Mouse (Mus musculus) neural tube, embryonic 11.5 days (tissue): ENCODE data around the gene Vamp8. TPM values are rescaled to one million over a fixed set of nuclear protein-coding genes. Genes with fewer than 3 reads are reported as not detected.
A peak's percentile ranks its signal among the peaks of the same experiment; 100 is the strongest.

Experiments
- ATAC-seq: fragments of 200-750 bp; cut with Nextera tagmentation; 2 replicates; pipeline ENCODE4 v1.8.0; 2017; ENCODE audit warnings: moderate number of reproducible peaks, mild to moderate bottlenecking, moderate TSS enrichment, moderate library complexity; ENCODE audit not compliant: insufficient read depth, low FRiP score, low TSS enrichment
- DNase-seq: peaks from one replicate; pipeline ENCODE4 v3.0.0-alpha.2; 2015; ENCODE audit warnings: low spot score
- H3K27ac ChIP-seq: fragments of 300-500 bp; sonication (generic); 2 replicates; pipeline ENCODE4 v1.5.1; 2014; ENCODE audit warnings: low read depth, mild to moderate bottlenecking, low read length
- H3K27me3 ChIP-seq: fragments of 300-500 bp; sonication (generic); 2 replicates; pipeline ENCODE4 v1.6.1; 2014; ENCODE audit warnings: mild to moderate bottlenecking, low read length, mixed read lengths; ENCODE audit not compliant: control insufficient read depth, insufficient read depth
- H3K36me3 ChIP-seq: fragments of 300-500 bp; sonication (generic); 2 replicates; pipeline ENCODE4 v1.6.1; 2014; ENCODE audit warnings: mild to moderate bottlenecking, low read length, moderate library complexity, mixed read lengths; ENCODE audit not compliant: control insufficient read depth, insufficient read depth
- H3K4me1 ChIP-seq: fragments of 300-500 bp; sonication (generic); 2 replicates; pipeline ENCODE4 v1.6.1; 2014; ENCODE audit warnings: low read length, mixed read lengths; ENCODE audit not compliant: control insufficient read depth, insufficient read depth
- H3K4me2 ChIP-seq: fragments of 300-500 bp; sonication (generic); 2 replicates; pipeline ENCODE4 v1.6.1; 2014; ENCODE audit warnings: low read depth, mild to moderate bottlenecking, moderate library complexity
- H3K4me3 ChIP-seq: fragments of 300-500 bp; sonication (generic); 2 replicates; pipeline ENCODE4 v1.5.1; 2014; ENCODE audit warnings: low read depth, low read length
- H3K9ac ChIP-seq: fragments of 300-500 bp; sonication (generic); 2 replicates; pipeline ENCODE4 v1.6.1; 2014; ENCODE audit warnings: mild to moderate bottlenecking, low read length
- H3K9me3 ChIP-seq: fragments of 300-500 bp; sonication (generic); 2 replicates; pipeline ENCODE4 v1.6.1; 2016; ENCODE audit warnings: low read length; ENCODE audit not compliant: control insufficient read depth
- WGBS: fragments of 180-500 bp; shearing (Covaris S2); extraction: QIAGEN DNeasy Blood & Tissue Kit; methylation state at CpG from one replicate; pipeline ENCODE4 v1.1.7; 2014; 5-methylcytosine and 5-hydroxymethylcytosine counted together
- polyA plus RNA-seq: library from polyadenylated mRNA; unstranded; fragments of >200 nt; fragmentation: Nextera tagmentation; extraction: Ambion mirVana; gene quantifications from 2 replicates; pipeline ENCODE4 v1.2.1, GENCODE M21; 2014

Vamp8 gene
- polyA plus RNA-seq, 1 experiment from 2014 or later = 38.5 TPM

DNA sequence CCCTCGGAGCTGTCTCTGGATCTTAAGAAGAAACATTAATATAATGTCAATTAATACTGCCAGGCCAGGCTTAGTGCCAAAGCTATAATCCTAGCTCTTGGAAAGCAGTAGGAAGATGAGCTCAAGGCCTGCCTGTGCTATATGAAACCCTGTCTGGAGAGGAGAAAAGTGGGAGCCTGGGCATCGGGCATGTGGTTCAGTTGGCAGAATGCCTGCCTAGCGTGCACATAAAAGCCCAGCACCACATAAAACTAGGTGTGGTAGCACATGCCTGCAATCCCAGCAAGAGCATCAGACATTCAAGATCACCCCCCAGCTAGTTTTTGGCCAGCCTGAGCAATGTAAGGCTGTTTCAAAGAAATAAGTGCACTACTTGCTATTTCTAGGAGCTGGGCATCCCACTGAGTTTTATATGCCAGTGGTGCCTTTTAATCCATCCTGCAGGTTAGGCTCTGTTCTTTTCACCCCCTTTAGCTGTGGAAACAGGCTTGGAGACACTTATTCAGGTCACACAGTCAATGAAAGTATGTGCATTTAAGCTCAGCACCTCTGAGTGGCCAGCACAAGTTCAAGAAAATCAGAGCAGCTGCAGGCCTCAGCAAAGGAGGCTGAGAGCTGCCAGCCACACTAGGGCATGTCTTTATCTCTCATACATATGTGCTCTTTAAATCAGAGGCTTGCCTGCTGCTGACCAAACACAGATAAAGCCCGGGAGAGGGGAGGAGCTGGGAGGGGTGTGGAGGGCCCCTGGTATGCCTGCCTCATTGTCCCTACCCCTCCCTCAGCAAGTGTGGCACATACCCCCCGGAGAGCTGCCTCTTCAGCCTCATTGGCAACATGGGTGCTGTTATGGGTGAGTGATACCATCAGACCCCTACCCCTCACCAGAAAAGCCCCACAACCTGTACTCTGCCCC is 33.1 kb downstream of the Vamp8 start:
- Histone ChIP-seq H3K4me3 (no peak overlapping the region), H3K4me1 (peaks cover 8% of the 10 kb centered on the region), H3K9me3 (no peaks in the 10 kb centered on the region), H3K9ac (no peak overlapping the region), H3K27me3 (no peaks in the 10 kb centered on the region), H3K4me2 (no peak overlapping the region), H3K27ac (no peak overlapping the region), H3K36me3 (peaks cover 4% of the 10 kb centered on the region; the same call in 1 of the 2 replicates)
- DNase-seq (no peak), ATAC-seq (no peak)
- WGBS = 86% methylated on average over 5 of the region's 5 CpGs

DNA sequence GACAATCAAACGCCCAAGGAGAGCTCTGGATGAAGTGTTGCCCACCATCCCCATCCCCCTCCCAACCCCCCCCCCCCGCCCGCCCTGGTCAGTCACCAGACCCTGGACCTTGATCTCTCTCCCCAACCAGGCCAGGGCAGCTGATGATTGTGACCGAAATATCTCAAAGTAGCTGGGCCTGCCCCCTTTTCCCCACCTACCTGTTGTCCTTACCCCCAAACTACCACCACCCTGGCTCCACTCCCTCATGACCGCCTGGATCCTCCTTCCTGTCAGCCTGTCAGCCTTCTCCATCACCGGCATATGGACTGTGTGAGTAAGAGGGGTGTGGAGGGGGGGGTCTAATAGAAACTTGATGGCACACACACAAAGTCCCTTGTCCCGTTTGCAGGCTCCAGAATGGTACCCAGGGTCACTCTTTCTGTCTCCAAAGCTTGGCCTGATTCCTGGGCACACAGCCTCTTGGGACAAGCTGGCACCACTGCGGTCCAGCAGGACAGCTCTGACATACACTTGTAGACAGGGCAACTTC is 34.4 kb downstream of the Vamp8 start:
- H3K27me3 ChIP-seq = no peaks in the 10 kb centered on the region
- H3K9me3 ChIP-seq = no peaks in the 10 kb centered on the region
- DNase-seq (no peak), ATAC-seq (peak; percentile 6; the same call in 1 of the 2 replicates)
- no peak overlapping the region for H3K27ac ChIP-seq
- peaks cover 6% of the 10 kb centered on the region; the same call in 1 of the 2 replicates for H3K4me1 ChIP-seq
- peak overlapping the region; percentile 49 for H3K4me3 ChIP-seq
- peaks cover 4% of the 10 kb centered on the region; the same call in 1 of the 2 replicates for H3K36me3 ChIP-seq
- 43% methylated on average over 7 of the region's 8 CpGs for WGBS
- peak overlapping the region; percentile 66 for H3K4me2 ChIP-seq
- H3K9ac ChIP-seq = peak overlapping the region; percentile 44

DNA sequence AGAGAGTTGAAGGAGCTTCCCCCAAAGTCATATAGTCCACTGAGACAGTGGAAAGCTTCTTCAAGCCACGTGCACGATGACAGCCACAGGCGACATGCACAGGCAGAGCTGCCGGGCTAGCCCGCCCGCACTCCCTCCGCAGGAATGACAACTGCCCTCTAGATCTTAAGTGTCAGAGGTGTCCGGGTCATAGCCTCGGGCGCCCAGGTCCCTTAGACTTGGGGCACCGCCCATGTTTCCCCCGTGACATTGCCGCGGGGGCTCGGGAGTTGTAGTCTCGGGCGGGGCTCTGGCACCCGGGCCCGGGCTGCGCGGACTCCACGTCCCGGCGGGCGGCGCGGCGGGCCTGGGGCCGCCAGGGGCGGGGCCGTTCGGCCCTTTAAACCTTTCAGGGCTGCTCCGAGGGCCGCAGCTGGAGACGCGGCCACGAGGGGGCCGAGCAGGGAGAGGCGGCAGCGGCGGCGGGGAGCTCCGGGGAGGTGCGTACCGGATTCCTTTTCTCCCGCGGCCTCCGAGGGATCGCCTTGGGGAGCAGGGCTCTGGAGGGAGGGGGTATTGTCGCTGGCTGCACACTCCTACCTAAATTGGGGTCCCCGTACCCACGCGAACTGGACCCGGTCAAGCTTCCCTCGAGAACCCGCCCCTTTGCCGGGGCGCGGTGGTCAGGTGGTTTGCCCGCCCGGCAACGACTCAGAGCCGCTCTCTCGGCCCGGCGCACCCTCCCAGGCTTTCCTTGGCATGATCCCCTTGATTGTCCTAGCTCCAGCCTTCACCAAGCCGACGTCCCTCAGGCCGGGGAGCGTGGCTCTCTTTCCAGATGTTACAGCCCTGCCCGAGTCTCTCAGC is 35.2 kb downstream of the Vamp8 start, which contains the start of gene Tmem150a:
Gene Tmem150a (plus strand): TSS at position 382 of the 846 bp plus-strand sequence.
- Histone ChIP-seq H3K4me2 (peak within 1 kb of the TSS; percentile 66), H3K27ac (no peak within 1 kb of the TSS)
- 1% methylated on average over 64 of the region's 71 CpGs for WGBS

DNA sequence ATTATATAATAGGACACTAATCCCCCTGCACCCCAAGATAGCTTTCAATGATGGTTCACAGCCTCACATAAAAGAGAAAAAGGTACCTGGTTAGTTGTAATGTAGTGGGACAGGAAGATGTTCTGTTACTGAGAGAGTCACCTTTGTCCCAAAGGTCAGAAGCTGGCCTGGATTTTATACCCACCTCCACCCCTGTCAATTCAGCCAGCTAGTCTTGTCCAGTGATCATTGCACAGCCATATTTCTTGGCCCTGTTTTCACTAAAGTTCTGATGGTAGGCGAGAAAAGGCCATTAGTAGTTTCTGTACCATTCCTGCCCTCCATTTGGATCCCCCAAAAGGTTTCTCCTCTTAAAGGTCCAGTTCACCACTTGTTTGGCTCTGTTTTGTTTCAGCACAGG is 36.5 kb downstream of the Vamp8 start:
- Histone ChIP-seq H3K27me3 (no peaks in the 10 kb centered on the region), H3K9ac (no peak overlapping the region), H3K4me2 (no peak overlapping the region), H3K4me1 (peaks cover 6% of the 10 kb centered on the region; the same call in 1 of the 2 replicates), H3K27ac (no peak overlapping the region), H3K4me3 (no peak overlapping the region), H3K36me3 (peaks cover 2% of the 10 kb centered on the region; the same call in 1 of the 2 replicates), H3K9me3 (no peaks in the 10 kb centered on the region)
- ATAC-seq (no peak), DNase-seq (no peak)
- 79% methylated on average over 1 of the region's 1 CpGs for WGBS

More for the DNA sequence above, 35.2 kb downstream of the Vamp8 start, which contains the start of gene Tmem150a:
- Histone ChIP-seq H3K4me1 (peaks cover 6% of the 10 kb centered on the region; the same call in 1 of the 2 replicates), H3K36me3 (peaks cover 4% of the 10 kb centered on the region; the same call in 1 of the 2 replicates), H3K9ac (peak within 1 kb of the TSS; percentile 44), H3K4me3 (peak within 1 kb of the TSS; percentile 49), H3K9me3 (no peaks in the 10 kb centered on the region), H3K27me3 (no peaks in the 10 kb centered on the region)
- ATAC-seq (peak; percentile 86), DNase-seq (peak; percentile 88)

DNA sequence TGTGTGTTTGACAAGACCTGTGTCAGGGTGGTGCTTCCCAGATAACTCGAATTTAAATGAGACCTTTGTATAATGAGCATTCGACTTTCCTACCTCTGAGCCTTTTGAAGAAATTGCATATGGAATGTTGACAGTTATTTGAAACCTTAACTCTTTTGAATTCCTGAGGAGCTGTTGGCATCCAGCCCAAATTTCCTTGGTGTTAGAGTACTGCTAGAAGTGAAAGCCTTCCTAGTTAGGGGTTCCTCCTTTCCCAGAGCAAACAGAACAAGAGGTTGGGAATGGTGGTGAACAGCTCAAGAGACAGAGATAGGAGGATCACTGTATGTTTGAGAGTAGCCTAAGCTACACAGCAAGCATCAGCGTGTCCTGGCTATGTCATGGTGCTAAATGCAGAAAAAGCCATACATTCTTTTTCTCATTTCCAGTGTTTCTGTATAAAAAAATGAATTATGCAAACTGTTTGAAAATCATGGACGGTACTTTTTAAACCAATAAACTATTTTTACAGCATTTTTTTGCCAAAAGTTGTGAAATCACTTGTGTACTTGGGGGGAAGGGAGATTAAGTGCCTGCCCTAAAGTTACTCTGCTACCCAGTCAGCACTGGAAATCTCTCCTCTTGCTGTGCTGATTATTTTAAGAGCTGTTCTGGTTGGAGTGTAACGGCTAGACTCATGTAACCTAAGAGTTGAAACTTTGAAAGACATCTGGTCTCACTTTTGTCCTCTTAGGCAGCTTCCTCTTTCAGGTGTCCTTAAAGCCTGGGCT is 37.7 kb downstream of the Vamp8 start:
- Histone ChIP-seq H3K36me3 (no peaks in the 10 kb centered on the region), H3K9me3 (no peaks in the 10 kb centered on the region), H3K27ac (no peak overlapping the region), H3K9ac (no peak overlapping the region), H3K4me3 (no peak overlapping the region), H3K4me2 (no peak overlapping the region), H3K27me3 (no peaks in the 10 kb centered on the region), H3K4me1 (peaks cover 12% of the 10 kb centered on the region)
- ATAC-seq (no peak), DNase-seq (no peak)
- WGBS = 80% methylated on average over 5 of the region's 5 CpGs

DNA sequence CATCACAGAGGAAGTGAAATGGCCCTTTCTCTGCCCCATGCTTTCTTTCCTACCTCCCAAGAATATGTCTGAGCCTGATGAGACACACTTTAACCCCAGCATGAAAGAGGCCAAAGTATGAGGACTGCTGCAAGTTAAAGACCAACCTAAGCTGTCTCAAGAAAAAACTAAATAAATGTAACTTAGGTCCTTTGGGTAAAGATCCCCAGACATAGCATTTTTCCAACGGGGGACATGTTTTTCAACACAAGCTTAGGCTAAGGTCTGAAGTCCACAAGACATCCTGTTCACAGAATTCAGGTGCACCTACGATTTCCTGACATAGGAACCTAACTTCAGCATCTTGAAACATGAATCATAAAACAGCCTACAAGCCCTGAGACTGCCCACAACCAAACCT is 40.3 kb downstream of the Vamp8 start:
- H3K9ac ChIP-seq = no peak overlapping the region
- no peak overlapping the region for H3K4me2 ChIP-seq
- WGBS = 86% methylated on average over 2 of the region's 2 CpGs
- H3K36me3 ChIP-seq = no peaks in the 10 kb centered on the region
- DNase-seq = no peak
- H3K4me3 ChIP-seq = no peak overlapping the region
- H3K9me3 ChIP-seq = no peaks in the 10 kb centered on the region
- H3K4me1 ChIP-seq = peaks cover 12% of the 10 kb centered on the region
- no peak overlapping the region for H3K27ac ChIP-seq
- ATAC-seq = no peak
- no peaks in the 10 kb centered on the region for H3K27me3 ChIP-seq

DNA sequence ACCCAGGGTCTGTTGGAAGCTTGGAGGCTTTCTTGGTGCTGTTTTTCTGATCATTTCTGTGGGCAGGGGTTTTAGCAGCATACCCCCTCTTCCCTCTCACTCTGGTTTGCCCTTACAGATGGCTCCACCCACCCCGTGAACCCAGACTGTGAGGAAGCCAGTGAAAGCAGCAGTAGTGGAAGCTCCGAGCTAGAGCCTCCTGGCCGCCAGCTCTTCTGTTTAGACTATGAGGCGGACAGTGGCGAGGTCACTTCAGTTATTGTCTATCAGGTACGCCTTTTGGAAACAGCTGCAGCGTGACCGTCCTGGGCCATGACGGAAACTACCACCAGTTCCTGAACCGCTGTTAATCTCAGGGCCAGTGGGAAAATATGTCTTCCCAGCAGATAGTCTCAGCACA is 42.1 kb downstream of the Vamp8 start:
- no peak overlapping the region for H3K27ac ChIP-seq
- H3K27me3 ChIP-seq = no peaks in the 10 kb centered on the region
- WGBS = 85% methylated on average over 10 of the region's 10 CpGs
- peaks cover 14% of the 10 kb centered on the region for H3K4me1 ChIP-seq
- no peaks in the 10 kb centered on the region for H3K9me3 ChIP-seq
- H3K4me3 ChIP-seq = 0 out of 2 replicates have a peak overlapping the region, but pooled peaks have one; percentile 88
- DNase-seq (no peak), ATAC-seq (no peak)
- peak overlapping the region; percentile 52; the same call in 1 of the 2 replicates for H3K4me2 ChIP-seq
- no peak overlapping the region; the same call in 1 of the 2 replicates for H3K9ac ChIP-seq
- H3K36me3 ChIP-seq = no peaks in the 10 kb centered on the region
